ENCODE assay signal across 9 mouse cellular contexts in genomic region chr19:5952071-5952691, GRCm38 (mm10). TPM values are rescaled to one million over a fixed set of nuclear protein-coding genes. Genes with fewer than 3 reads are reported as not detected.
DNase-seq lines count a peak whose midpoint lies in the region; ATAC-seq and TF ChIP-seq lines count a peak whose summit lies in the region.
"Had no signal": no experiment of that assay in that cellular context is flagged by ENCODE, and none has a peak within 500 bp of the region (broad histone marks: within the 10 kb centered on the region; RNA-seq: fewer than 3 reads in every experiment).

No protein-coding gene starts in this region.

- peak overlapping the region; percentile 84 for H3K27ac ChIP-seq in embryonic facial prominence, embryonic 15.5 days (replicated peaks)
- peak overlapping the region; percentile 67 for H3K27ac ChIP-seq in lung, embryonic 15.5 days
- H3K27ac ChIP-seq in hindbrain, embryonic 16.5 days (ENCODE audit: low read depth, low read length) = no peak overlapping the region
- H3K27ac ChIP-seq in left cerebral cortex, adult 2 months = no peak overlapping the region
- H3K27ac ChIP-seq: hindbrain, embryonic 15.5 days had no signal

- ATAC-seq in embryonic facial prominence, embryonic 15.5 days (ENCODE audit: insufficient number of reproducible peaks, low FRiP score, low TSS enrichment, low read depth) = peak; percentile 25; the same call in 1 of the 2 replicates
- peak; percentile 46; the same call in 1 of the 2 replicates for ATAC-seq in lung, embryonic 15.5 days (ENCODE audit: borderline replicate concordance, extremely low read depth, low FRiP score, low TSS enrichment)
- no peak for ATAC-seq in hindbrain, embryonic 16.5 days

- H3K4me1 ChIP-seq in embryonic facial prominence, embryonic 15.5 days = peaks cover 34% of the 10 kb centered on the region
- H3K4me1 ChIP-seq in lung, embryonic 15.5 days = peaks cover 20% of the 10 kb centered on the region
- H3K4me1 ChIP-seq in hindbrain, embryonic 16.5 days (ENCODE audit: control insufficient read depth, insufficient read depth, low read depth, low read length) = no peaks in the 10 kb centered on the region
- H3K4me1 ChIP-seq: hindbrain, embryonic 15.5 days had no signal

- no peak overlapping the region for H3K4me3 ChIP-seq in embryonic facial prominence, embryonic 15.5 days (replicated peaks)
- H3K4me3 ChIP-seq in lung, embryonic 15.5 days = no peak overlapping the region
- no peak overlapping the region for H3K4me3 ChIP-seq in hindbrain, embryonic 16.5 days (ENCODE audit: low read length)
- no peak overlapping the region for H3K4me3 ChIP-seq in left cerebral cortex, adult 2 months
- H3K4me3 ChIP-seq: hindbrain, embryonic 15.5 days had no signal

- peak; percentile 42 for DNase-seq in adrenal gland, postnatal 25 days
- peak; percentile 66 to 81 for DNase-seq in kidney, adult 8-10 months
- no peak for DNase-seq in left cerebral cortex, adult 2 months (ENCODE audit: extremely low spot score in 1 of 2, low spot score in 2 of 2)
- no peak for DNase-seq in cerebellum, postnatal 10 days
- no peak for DNase-seq in urinary bladder, adult 2 months (ENCODE audit: low spot score)

- H3K9me3 ChIP-seq in embryonic facial prominence, embryonic 15.5 days (replicated peaks) = no peaks in the 10 kb centered on the region
- H3K9me3 ChIP-seq in lung, embryonic 15.5 days = no peaks in the 10 kb centered on the region
- H3K9me3 ChIP-seq in hindbrain, embryonic 16.5 days (ENCODE audit: control insufficient read depth, low read length) = no peaks in the 10 kb centered on the region
- H3K9me3 ChIP-seq: hindbrain, embryonic 15.5 days had no signal

- H3K9ac ChIP-seq in embryonic facial prominence, embryonic 15.5 days = peak overlapping the region; percentile 12; the same call in 1 of the 2 replicates
- no peak overlapping the region for H3K9ac ChIP-seq in lung, embryonic 15.5 days
- no peak overlapping the region for H3K9ac ChIP-seq in hindbrain, embryonic 16.5 days (ENCODE audit: low read depth, low read length)
- H3K9ac ChIP-seq: hindbrain, embryonic 15.5 days had no signal

- no peaks in the 10 kb centered on the region for H3K27me3 ChIP-seq in embryonic facial prominence, embryonic 15.5 days
- no peaks in the 10 kb centered on the region for H3K27me3 ChIP-seq in lung, embryonic 15.5 days
- no peaks in the 10 kb centered on the region for H3K27me3 ChIP-seq in hindbrain, embryonic 16.5 days (replicated peaks; ENCODE audit: control insufficient read depth, insufficient read depth, low read length)
- H3K27me3 ChIP-seq: hindbrain, embryonic 15.5 days had no signal

- 52% methylated on average over 13 of the region's 13 CpGs for WGBS in embryonic facial prominence, embryonic 15.5 days
- 69% methylated on average over 13 of the region's 13 CpGs for WGBS in lung, embryonic 15.5 days
- 85% methylated on average over 13 of the region's 13 CpGs for WGBS in hindbrain, embryonic 16.5 days

- intact Hi-C loops in left cerebral cortex, adult 2 months (cut with DNase I) = no loop called here

- TF ChIP-seq CTCF in left cerebral cortex, adult 2 months (IDR thresholded peaks at IDR 0.05) = no peak

- no peak overlapping the region for H3K4me2 ChIP-seq in embryonic facial prominence, embryonic 15.5 days (replicated peaks)
- H3K4me2 ChIP-seq in lung, embryonic 15.5 days = peak overlapping the region; percentile 5; the same call in 1 of the 2 replicates
- no peak overlapping the region for H3K4me2 ChIP-seq in hindbrain, embryonic 16.5 days (ENCODE audit: low read length)
- H3K4me2 ChIP-seq: hindbrain, embryonic 15.5 days had no signal

- peaks cover 58% of the 10 kb centered on the region for H3K36me3 ChIP-seq in embryonic facial prominence, embryonic 15.5 days
- H3K36me3 ChIP-seq in lung, embryonic 15.5 days = peaks cover 71% of the 10 kb centered on the region
- 0 out of 2 replicates have a peak, but pooled peaks cover 2% of the 10 kb centered on the region for H3K36me3 ChIP-seq in hindbrain, embryonic 16.5 days (ENCODE audit: control insufficient read depth, insufficient read depth, low read length)

RNA-seq across cellular contexts. Expression of gene Pola2, which starts 11.8 kb away (rescaled TPM):
- total RNA-seq in adrenal gland, postnatal 25 days (2021) = 28.4 and 29.6 TPM in 2 replicates
- 59.6 and 65.4 TPM in 2 replicates for polyA plus RNA-seq in embryonic facial prominence, embryonic 15.5 days (2015; fragmentation: Nextera tagmentation; extraction: Ambion mirVana)
- 72.3 and 75.3 TPM in 2 replicates for polyA plus RNA-seq in lung, embryonic 15.5 days (2015; fragmentation: Nextera tagmentation; extraction: Ambion mirVana)
- polyA plus RNA-seq in hindbrain, embryonic 16.5 days (2015; fragmentation: Nextera tagmentation; extraction: Ambion mirVana) = 22.4 and 26.6 TPM in 2 replicates
- 1 to 10 TPM; 5.0 to 6.4 TPM for total RNA-seq in left cerebral cortex, adult 2 months (2021)
- polyA plus RNA-seq in urinary bladder, adult 2 months (2012; rRNA removed) = 32.8 and 41.0 TPM in 2 replicates

RNA-seq across cellular contexts. Expression of gene Cdc42ep2, which starts 27.6 kb away (rescaled TPM):
- total RNA-seq in adrenal gland, postnatal 25 days (2021) = 6.2 and 8.5 TPM in 2 replicates
- 11.0 TPM in 2 replicates for polyA plus RNA-seq in embryonic facial prominence, embryonic 15.5 days (2015; fragmentation: Nextera tagmentation; extraction: Ambion mirVana)
- 12.0 and 14.1 TPM in 2 replicates for polyA plus RNA-seq in lung, embryonic 15.5 days (2015; fragmentation: Nextera tagmentation; extraction: Ambion mirVana)
- 22.2 and 23.4 TPM in 2 replicates for polyA plus RNA-seq in hindbrain, embryonic 16.5 days (2015; fragmentation: Nextera tagmentation; extraction: Ambion mirVana)
- total RNA-seq in left cerebral cortex, adult 2 months (2021) = 1 to 10 TPM; 4.7 to 4.9 TPM
- polyA plus RNA-seq in urinary bladder, adult 2 months (2012; rRNA removed) = 22.9 and 26.2 TPM in 2 replicates

RNA-seq across cellular contexts. Expression of gene Slc22a20, which starts 33.8 kb away (rescaled TPM):
- not detected in 2 replicates for total RNA-seq in adrenal gland, postnatal 25 days (2021)
- polyA plus RNA-seq in embryonic facial prominence, embryonic 15.5 days (2015; fragmentation: Nextera tagmentation; extraction: Ambion mirVana) = not detected in 2 replicates
- not detected in 2 replicates for polyA plus RNA-seq in lung, embryonic 15.5 days (2015; fragmentation: Nextera tagmentation; extraction: Ambion mirVana)
- not detected in 2 replicates for polyA plus RNA-seq in hindbrain, embryonic 16.5 days (2015; fragmentation: Nextera tagmentation; extraction: Ambion mirVana)
- total RNA-seq in left cerebral cortex, adult 2 months (2021) = not detected
- polyA plus RNA-seq in urinary bladder, adult 2 months (2012; rRNA removed) = 0.12 and 0.21 TPM in 2 replicates
- polyA plus RNA-seq: hindbrain, embryonic 15.5 days had no signal

RNA-seq across cellular contexts. Expression of gene Dpf2, which starts 39.4 kb away (rescaled TPM):
- 88.9 and 103 TPM in 2 replicates for total RNA-seq in adrenal gland, postnatal 25 days (2021)
- polyA plus RNA-seq in embryonic facial prominence, embryonic 15.5 days (2015; fragmentation: Nextera tagmentation; extraction: Ambion mirVana) = 144 and 167 TPM in 2 replicates
- polyA plus RNA-seq in lung, embryonic 15.5 days (2015; fragmentation: Nextera tagmentation; extraction: Ambion mirVana) = 142 and 147 TPM in 2 replicates
- polyA plus RNA-seq in hindbrain, embryonic 16.5 days (2015; fragmentation: Nextera tagmentation; extraction: Ambion mirVana) = 94.0 and 117 TPM in 2 replicates
- 100 to 1,000 TPM in 1 of 2 experiments, 10 to 100 TPM in 1; 94.8 to 100 TPM for total RNA-seq in left cerebral cortex, adult 2 months (2021)
- polyA plus RNA-seq in urinary bladder, adult 2 months (2012; rRNA removed) = 87.5 and 102 TPM in 2 replicates

RNA-seq across cellular contexts. Expression of gene Tigd3, which starts 58.2 kb away (rescaled TPM):
- 1.3 and 2.0 TPM in 2 replicates for total RNA-seq in adrenal gland, postnatal 25 days (2021)
- 3.4 and 3.6 TPM in 2 replicates for polyA plus RNA-seq in embryonic facial prominence, embryonic 15.5 days (2015; fragmentation: Nextera tagmentation; extraction: Ambion mirVana)
- polyA plus RNA-seq in lung, embryonic 15.5 days (2015; fragmentation: Nextera tagmentation; extraction: Ambion mirVana) = 3.2 and 3.6 TPM in 2 replicates
- polyA plus RNA-seq in hindbrain, embryonic 16.5 days (2015; fragmentation: Nextera tagmentation; extraction: Ambion mirVana) = 10.0 and 10.2 TPM in 2 replicates
- total RNA-seq in left cerebral cortex, adult 2 months (2021) = 1 to 10 TPM; 4.3 to 4.7 TPM
- 0.69 and 0.87 TPM in 2 replicates for polyA plus RNA-seq in urinary bladder, adult 2 months (2012; rRNA removed)

Comparison
In these comparisons a context has a peak if more than half of its experiments do, and no peak if none do; other contexts are left out.
1. DNase-seq: peak in adrenal gland, postnatal 25 days (single experiment) and kidney, adult 8-10 months (2 of 2); none in left cerebral cortex, adult 2 months (0 of 2), cerebellum, postnatal 10 days (0 of 2) and urinary bladder, adult 2 months (single experiment).
2. H3K27ac ChIP-seq: peak in embryonic facial prominence, embryonic 15.5 days (single experiment) and lung, embryonic 15.5 days (single experiment); none in hindbrain, embryonic 16.5 days (single experiment) and left cerebral cortex, adult 2 months (single experiment).